Mouse (Mus musculus) liver, embryonic 14.5 days (tissue): ENCODE measurements around the gene Umad1. TPM values are rescaled to one million over a fixed set of nuclear protein-coding genes. Genes with fewer than 3 reads are reported as not detected.

ENCODE experiments used
- ATAC-seq: fragments of 200-750 bp; cut with Nextera tagmentation; 2 replicates; pipeline ENCODE4 v1.8.0; 2017; ENCODE audit warnings: moderate number of reproducible peaks, mild to moderate bottlenecking, moderate library complexity; ENCODE audit not compliant: insufficient read depth
- DNase-seq, 3 experiments: peaks; one replicate each; pipeline ENCODE4 v3.0.0-alpha.2; 2012 to 2013; ENCODE audit warnings: low read depth in 3 of 3, low spot score in 3 of 3
- H3K27ac ChIP-seq: fragments of 300-500 bp; sonication (generic); 2 replicates; pipeline ENCODE4 v1.5.1; 2014; ENCODE audit warnings: moderate library complexity, mild to moderate bottlenecking, control low read depth, inconsistent platforms
- H3K27me3 ChIP-seq: fragments of 300-500 bp; sonication (generic); 2 replicates; pipeline ENCODE4 v1.6.1; 2014; ENCODE audit warnings: mild to moderate bottlenecking, low read length, moderate library complexity; ENCODE audit not compliant: control insufficient read depth, insufficient read depth
- H3K36me3 ChIP-seq: fragments of 300-500 bp; sonication (generic); replicated peaks from 2 replicates; pipeline ENCODE4 v1.6.1; 2014; ENCODE audit warnings: low read depth; ENCODE audit not compliant: control insufficient read depth, insufficient read depth
- H3K4me1 ChIP-seq, 2 experiments: fragments of 200-500 bp in 1 of 2; fragments of 300-500 bp in 1 of 2; sonication (generic) in 1 of 2; replicated peaks; 2 replicates each; pipeline ENCODE4 v1.6.1; 2012 to 2014; ENCODE audit warnings: antibody characterized with exemption in 1 of 2, inconsistent platforms in 1 of 2, low read length in 1 of 2; ENCODE audit not compliant: control insufficient read depth in 2 of 2, insufficient read depth in 2 of 2
- H3K4me2 ChIP-seq: fragments of 300-500 bp; sonication (generic); 2 replicates; pipeline ENCODE4 v1.6.1; 2014; ENCODE audit warnings: low read depth, mild to moderate bottlenecking, control low read depth, moderate library complexity
- H3K4me3 ChIP-seq, 2 experiments: fragments of 200-500 bp in 1 of 2; fragments of 300-500 bp in 1 of 2; sonication (generic) in 1 of 2; 2 replicates each; pipeline ENCODE4 v1.5.1; 2012 to 2014; ENCODE audit warnings: low read depth in 2 of 2, low read length in 2 of 2, mild to moderate bottlenecking in 2 of 2, control low read depth in 1 of 2, inconsistent platforms in 1 of 2, moderate library complexity in 1 of 2; ENCODE audit not compliant: insufficient read depth in 1 of 2
- H3K9ac ChIP-seq: fragments of 300-500 bp; sonication (generic); replicated peaks from 2 replicates; pipeline ENCODE4 v1.6.1; 2014; ENCODE audit warnings: mild to moderate bottlenecking, control low read depth, moderate library complexity
- H3K9me3 ChIP-seq: fragments of 300-500 bp; sonication (generic); 2 replicates; pipeline ENCODE4 v1.6.1; 2016; ENCODE audit warnings: low read length, mixed read lengths; ENCODE audit not compliant: control insufficient read depth
- CTCF ChIP-seq: IDR thresholded peaks from 2 replicates; pipeline ENCODE4 v1.5.1; 2016; ENCODE audit warnings: antibody characterized with exemption, low read depth, control low read depth
- EP300 ChIP-seq: IDR thresholded peaks from 2 replicates; pipeline ENCODE4 v1.6.1; 2016; ENCODE audit warnings: antibody characterized with exemption, low read depth
- WGBS: fragments of 180-500 bp; shearing (Covaris S2); extraction: QIAGEN DNeasy Blood & Tissue Kit; methylation state at CpG from one replicate; pipeline ENCODE4 v1.1.7; 2014; ENCODE audit not compliant: insufficient replicate concordance; 5-methylcytosine and 5-hydroxymethylcytosine counted together
- polyA plus RNA-seq, 2 experiments: library from polyadenylated mRNA; depleted of rRNA in 1 of 2; stranded (reverse) in 1 of 2; unstranded in 1 of 2; fragments of >200 nt; fragmentation: Nextera tagmentation in 1 of 2; extraction: Ambion mirVana in 1 of 2; gene quantifications; 2 replicates each; pipeline versions ENCODE4 v1.2.1 to v1.2.3; 2012 to 2014

Gene Umad1
- polyA plus RNA-seq, 2 experiments: 8.1 to 14.7 TPM

GRCm38 (mm10) chr6:8354846-8355245, 95.8 kb downstream of the Umad1 start:
- Histone ChIP-seq H3K4me2 (no peak overlapping the region), H3K9ac (no peak overlapping the region), H3K9me3 (no peaks in the 10 kb centered on the region), H3K4me1 (peaks cover 0 to 3% of the 10 kb centered on the region in 2 experiments; a peak in 3 of 4 replicates), H3K27me3 (no peaks in the 10 kb centered on the region), H3K36me3 (no peaks in the 10 kb centered on the region), H3K4me3 (no peak overlapping the region), H3K27ac (no peak overlapping the region)
- no peak for TF ChIP-seq CTCF
- TF ChIP-seq EP300: no peak
- 59% methylated on average over 4 of the region's 4 CpGs for WGBS
- ATAC-seq (no peak), DNase-seq (no peak)

- TF ChIP-seq CTCF (no peak), EP300 (no peak)
- no peaks in the 10 kb centered on the region for H3K27me3 ChIP-seq
- 27% methylated on average over 2 of the region's 2 CpGs for WGBS
- DNase-seq (no peak), ATAC-seq (no peak)
- no peaks in the 10 kb centered on the region for H3K36me3 ChIP-seq
- no peaks in the 10 kb centered on the region for H3K9me3 ChIP-seq
- no peak overlapping the region for H3K9ac ChIP-seq
- H3K4me2 ChIP-seq: no peak overlapping the region
- no peak overlapping the region for H3K27ac ChIP-seq
- H3K4me3 ChIP-seq: no peak overlapping the region
- no peaks in the 10 kb centered on the region for H3K4me1 ChIP-seq
These were observed 99.1 kb downstream of the Umad1 start for GRCm38 (mm10) chr6:8358232-8358631.

GRCm38 (mm10) chr6:8358782-8359181, 99.7 kb downstream of the Umad1 start:
- Histone ChIP-seq H3K27ac (no peak overlapping the region), H3K4me3 (no peak overlapping the region), H3K4me2 (no peak overlapping the region), H3K9me3 (no peaks in the 10 kb centered on the region), H3K9ac (no peak overlapping the region), H3K27me3 (no peaks in the 10 kb centered on the region), H3K36me3 (no peaks in the 10 kb centered on the region), H3K4me1 (no peaks in the 10 kb centered on the region)
- WGBS: 64% methylated on average over 2 of the region's 2 CpGs
- ATAC-seq (no peak), DNase-seq (no peak)
- no peak for TF ChIP-seq EP300
- no peak for TF ChIP-seq CTCF

- 69% methylated on average over 7 of the region's 7 CpGs for WGBS
- H3K9me3 ChIP-seq: no peaks in the 10 kb centered on the region
- DNase-seq: no peak
These were observed 101.7 kb downstream of the Umad1 start for GRCm38 (mm10) chr6:8360805-8361204.

GRCm38 (mm10) chr6:8364033-8364756, 105.1 kb downstream of the Umad1 start:
- no peak for DNase-seq

More at GRCm38 (mm10) chr6:8360805-8361204, 101.7 kb downstream of the Umad1 start:
- Histone ChIP-seq H3K27ac (no peak overlapping the region), H3K4me2 (no peak overlapping the region), H3K4me1 (no peaks in the 10 kb centered on the region), H3K36me3 (no peaks in the 10 kb centered on the region), H3K4me3 (no peak overlapping the region), H3K27me3 (no peaks in the 10 kb centered on the region), H3K9ac (no peak overlapping the region)
- no peak for ATAC-seq
- TF ChIP-seq EP300 (no peak), CTCF (no peak)

More at GRCm38 (mm10) chr6:8364033-8364756, 105.1 kb downstream of the Umad1 start:
- no peak overlapping the region for H3K27ac ChIP-seq
- no peaks in the 10 kb centered on the region for H3K36me3 ChIP-seq
- no peaks in the 10 kb centered on the region for H3K4me1 ChIP-seq
- 71% methylated on average over 12 of the region's 12 CpGs for WGBS
- no peak for TF ChIP-seq CTCF
- TF ChIP-seq EP300: no peak
- H3K4me3 ChIP-seq: no peak overlapping the region
- no peaks in the 10 kb centered on the region for H3K9me3 ChIP-seq
- no peak overlapping the region for H3K4me2 ChIP-seq
- no peak overlapping the region for H3K9ac ChIP-seq
- H3K27me3 ChIP-seq: no peaks in the 10 kb centered on the region
- no peak for ATAC-seq
